Mouse (Mus musculus): Measurements from ENCODE around the gene Mnat1. TPM values are rescaled to one million over a fixed set of nuclear protein-coding genes. Genes with fewer than 3 reads are reported as not detected.

The Mnat1 gene
- polyA plus RNA-seq, 1 experiment, result 30.9 TPM

DNA sequence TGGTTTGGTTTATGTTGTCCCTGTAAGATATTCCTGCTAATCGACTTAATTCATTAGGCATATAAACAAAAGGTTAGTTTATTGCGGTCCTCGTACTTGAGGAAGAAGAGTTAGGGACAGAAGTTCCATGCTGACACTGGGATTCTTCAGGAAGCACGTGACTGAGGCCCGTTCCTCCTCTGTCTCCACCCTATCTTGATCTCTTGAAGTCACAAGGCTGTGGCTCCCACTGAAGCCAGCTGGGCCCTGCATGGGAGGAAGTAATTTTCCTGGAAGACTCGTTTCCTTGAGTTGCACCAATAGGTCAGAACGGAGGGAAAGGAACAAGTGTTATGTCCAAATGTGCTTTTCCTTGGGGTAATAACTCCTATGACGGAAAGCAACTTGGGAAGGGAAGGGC is 164.1 kb downstream of the Mnat1 start:
- Histone ChIP-seq H3K79me3 (ENCODE audit: low read depth) (peaks cover 54% of the 10 kb centered on the region), H3K27me3 (ENCODE audit: control insufficient read depth, insufficient read depth, insufficient read length) (no peaks in the 10 kb centered on the region), H3K79me2 (ENCODE audit: control insufficient read depth, insufficient read depth) (peaks cover 85% of the 10 kb centered on the region), H3K4me3 (ENCODE audit: insufficient read depth, poor library complexity, severe bottlenecking) (peak overlapping the region; percentile 94), H3K36me3 (ENCODE audit: control insufficient read depth, insufficient read depth) (peaks cover 39% of the 10 kb centered on the region), H3ac (ENCODE audit: control insufficient read depth, insufficient read length, low read depth) (peak overlapping the region; percentile 25)
- no peak for TF ChIP-seq FOSL1 (IDR thresholded peaks at IDR 0.05; ENCODE audit: insufficient read depth, low read length, poor library complexity, severe bottlenecking)
- TF ChIP-seq MAX (IDR thresholded peaks at IDR 0.05), result peak; percentile 52
- peak; percentile 91 for TF ChIP-seq USF1 (IDR thresholded peaks at IDR 0.05; ENCODE audit: low read depth)
- TF ChIP-seq MYOD1 (IDR thresholded peaks at IDR 0.05; ENCODE audit: control insufficient read depth, insufficient read length, low read depth), result no peak

DNA sequence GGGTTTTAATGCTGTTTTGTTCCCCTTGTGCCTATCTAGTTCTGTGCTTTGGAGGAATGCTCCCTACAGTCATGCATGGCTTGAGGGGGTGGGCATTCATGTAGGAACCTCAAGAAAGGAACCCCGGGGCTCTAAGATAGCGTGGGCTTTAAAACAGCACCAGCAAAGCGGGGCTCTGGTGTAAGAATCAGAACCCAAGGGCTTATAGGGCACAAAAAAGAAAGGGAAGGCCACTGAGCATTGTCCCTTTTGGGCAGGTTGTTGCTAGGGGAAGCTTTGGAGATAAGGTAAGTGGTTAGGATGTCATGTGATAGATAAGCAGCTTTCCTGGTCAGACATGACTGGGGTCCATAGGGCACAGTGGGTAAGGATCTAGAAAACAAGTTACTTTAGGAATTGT is 165.1 kb downstream of the Mnat1 start:
- Histone ChIP-seq H3K4me3 (ENCODE audit: insufficient read depth, poor library complexity, severe bottlenecking) (no peak overlapping the region), H3K36me3 (ENCODE audit: control insufficient read depth, insufficient read depth) (peaks cover 44% of the 10 kb centered on the region), H3K79me3 (ENCODE audit: low read depth) (peaks cover 52% of the 10 kb centered on the region), H3K79me2 (ENCODE audit: control insufficient read depth, insufficient read depth) (peaks cover 75% of the 10 kb centered on the region), H3ac (ENCODE audit: control insufficient read depth, insufficient read length, low read depth) (no peak overlapping the region), H3K27me3 (ENCODE audit: control insufficient read depth, insufficient read depth, insufficient read length) (no peaks in the 10 kb centered on the region)
- TF ChIP-seq MYOD1 (IDR thresholded peaks at IDR 0.05; ENCODE audit: control insufficient read depth, insufficient read length, low read depth) (no peak), FOSL1 (IDR thresholded peaks at IDR 0.05; ENCODE audit: insufficient read depth, low read length, poor library complexity, severe bottlenecking) (no peak), CEBPB (IDR thresholded peaks at IDR 0.05; ENCODE audit: low read depth) (no peak), MAX (IDR thresholded peaks at IDR 0.05) (no peak), MYOG (IDR thresholded peaks at IDR 0.05; ENCODE audit: control insufficient read depth, extremely low read depth, insufficient read length) (no peak), CTCF (IDR thresholded peaks at IDR 0.05; ENCODE audit: control insufficient read depth, insufficient read depth, insufficient read length) (no peak), USF1 (IDR thresholded peaks at IDR 0.05; ENCODE audit: low read depth) (no peak)

GRCm38 (mm10) chr12:73294884-73295283 is 171.4 kb downstream of the Mnat1 start:
- Histone ChIP-seq H3ac (ENCODE audit: control insufficient read depth, insufficient read length, low read depth) (no peak overlapping the region), H3K36me3 (ENCODE audit: control insufficient read depth, insufficient read depth) (peaks cover 53% of the 10 kb centered on the region), H3K79me3 (ENCODE audit: low read depth) (peaks cover 11% of the 10 kb centered on the region), H3K79me2 (ENCODE audit: control insufficient read depth, insufficient read depth) (peaks cover 55% of the 10 kb centered on the region), H3K4me3 (ENCODE audit: insufficient read depth, poor library complexity, severe bottlenecking) (no peak overlapping the region), H3K27me3 (ENCODE audit: control insufficient read depth, insufficient read depth, insufficient read length) (no peaks in the 10 kb centered on the region)
- no peak for TF ChIP-seq MYOG (IDR thresholded peaks at IDR 0.05; ENCODE audit: control insufficient read depth, extremely low read depth, insufficient read length)
- TF ChIP-seq CTCF (IDR thresholded peaks at IDR 0.05; ENCODE audit: control insufficient read depth, insufficient read depth, insufficient read length), result no peak

DNA sequence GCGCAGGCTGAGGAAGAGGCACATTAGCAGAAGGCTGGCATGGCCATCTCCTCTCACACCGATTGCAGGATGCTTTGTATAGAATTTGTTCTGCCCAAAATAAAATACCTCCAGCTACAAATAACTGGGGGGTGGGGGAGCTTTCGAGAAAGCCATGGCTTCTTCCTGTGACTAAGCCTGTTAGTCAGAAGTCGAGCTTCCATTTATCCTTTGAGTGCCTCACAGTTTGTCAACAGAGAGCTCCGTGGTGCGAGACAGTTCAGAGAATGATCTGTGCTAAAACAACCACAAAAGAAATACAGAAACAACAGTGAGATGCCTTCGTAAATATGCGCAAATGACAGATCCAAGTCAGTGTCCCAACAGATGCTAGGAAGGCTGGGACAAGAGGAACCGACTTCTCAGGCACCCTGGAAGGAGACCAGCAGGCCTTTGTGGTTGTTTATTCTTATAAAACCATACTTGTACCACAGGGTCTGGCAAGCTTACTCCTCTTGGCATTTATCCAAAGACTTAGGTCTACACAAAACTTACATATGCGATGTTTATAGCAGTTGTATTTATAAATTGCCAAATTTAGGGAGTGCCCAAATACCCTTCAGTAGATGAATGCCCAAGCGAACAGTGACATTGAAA is 172.1 kb downstream of the Mnat1 start:
- Histone ChIP-seq H3ac (ENCODE audit: control insufficient read depth, insufficient read length, low read depth) (no peak overlapping the region), H3K27me3 (ENCODE audit: control insufficient read depth, insufficient read depth, insufficient read length) (no peaks in the 10 kb centered on the region), H3K79me3 (ENCODE audit: low read depth) (peaks cover 11% of the 10 kb centered on the region)

DNA sequence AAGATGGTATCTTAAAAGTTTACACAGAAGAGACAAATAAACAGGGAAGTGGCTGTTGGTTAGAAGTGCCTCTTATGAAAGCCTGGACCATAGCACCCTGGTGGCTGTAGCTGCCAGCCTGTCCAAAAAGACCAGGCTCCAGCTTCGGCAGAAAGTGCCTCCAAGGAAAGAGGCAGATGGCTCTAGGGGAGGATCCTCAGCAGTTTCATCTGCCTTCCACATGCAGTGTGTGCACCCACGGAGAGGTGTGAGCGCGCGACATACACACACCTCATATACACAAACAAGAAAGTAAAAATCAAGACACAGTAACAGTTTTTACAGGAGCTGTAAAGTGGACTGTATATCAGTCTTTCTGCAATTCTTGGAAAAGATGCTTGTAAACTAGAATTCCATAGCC is 175.1 kb downstream of the Mnat1 start:
- Histone ChIP-seq H3K36me3 (ENCODE audit: control insufficient read depth, insufficient read depth) (peaks cover 38% of the 10 kb centered on the region), H3K79me3 (ENCODE audit: low read depth) (peaks cover 4% of the 10 kb centered on the region), H3K27me3 (ENCODE audit: control insufficient read depth, insufficient read depth, insufficient read length) (no peaks in the 10 kb centered on the region), H3ac (ENCODE audit: control insufficient read depth, insufficient read length, low read depth) (no peak overlapping the region), H3K79me2 (ENCODE audit: control insufficient read depth, insufficient read depth) (peaks cover 37% of the 10 kb centered on the region), H3K4me3 (ENCODE audit: insufficient read depth, poor library complexity, severe bottlenecking) (no peak overlapping the region)
- TF ChIP-seq CTCF (IDR thresholded peaks at IDR 0.05; ENCODE audit: control insufficient read depth, insufficient read depth, insufficient read length) (no peak), USF1 (IDR thresholded peaks at IDR 0.05; ENCODE audit: low read depth) (no peak), FOSL1 (IDR thresholded peaks at IDR 0.05; ENCODE audit: insufficient read depth, low read length, poor library complexity, severe bottlenecking) (no peak), CEBPB (IDR thresholded peaks at IDR 0.05; ENCODE audit: low read depth) (no peak), MYOG (IDR thresholded peaks at IDR 0.05; ENCODE audit: control insufficient read depth, extremely low read depth, insufficient read length) (no peak), MAX (IDR thresholded peaks at IDR 0.05) (no peak), MYOD1 (IDR thresholded peaks at IDR 0.05; ENCODE audit: control insufficient read depth, insufficient read length, low read depth) (no peak)

More for the DNA sequence above, 172.1 kb downstream of the Mnat1 start:
- no peak for TF ChIP-seq MAX (IDR thresholded peaks at IDR 0.05)
- peak; percentile 58 for TF ChIP-seq FOSL1 (IDR thresholded peaks at IDR 0.05; ENCODE audit: insufficient read depth, low read length, poor library complexity, severe bottlenecking)
- TF ChIP-seq CEBPB (IDR thresholded peaks at IDR 0.05; ENCODE audit: low read depth), result no peak
- peaks cover 53% of the 10 kb centered on the region for H3K36me3 ChIP-seq (ENCODE audit: control insufficient read depth, insufficient read depth)
- H3K79me2 ChIP-seq (ENCODE audit: control insufficient read depth, insufficient read depth), result peaks cover 53% of the 10 kb centered on the region
- no peak overlapping the region for H3K4me3 ChIP-seq (ENCODE audit: insufficient read depth, poor library complexity, severe bottlenecking)

DNA sequence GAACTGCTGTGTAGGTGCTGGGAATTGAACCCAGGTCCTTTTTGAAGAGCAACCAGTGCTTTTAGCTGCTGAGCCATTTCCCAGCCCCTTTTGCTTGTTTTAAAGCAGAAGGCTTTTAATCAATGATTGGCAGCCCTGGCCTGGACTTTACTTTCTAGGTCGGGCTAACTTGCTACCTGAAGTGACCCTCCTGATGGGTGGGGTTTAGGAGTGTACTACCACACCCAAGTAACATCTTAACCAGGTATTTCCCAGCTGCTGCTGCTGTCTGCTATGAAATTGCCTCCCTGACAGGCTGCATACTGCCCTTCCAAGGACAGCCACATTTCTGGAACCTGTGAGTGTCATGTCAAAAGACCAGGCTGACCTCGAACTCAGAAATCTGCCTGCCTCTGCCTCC is 177.0 kb downstream of the Mnat1 start:
- Histone ChIP-seq H3K79me2 (ENCODE audit: control insufficient read depth, insufficient read depth) (peaks cover 27% of the 10 kb centered on the region), H3K36me3 (ENCODE audit: control insufficient read depth, insufficient read depth) (peaks cover 32% of the 10 kb centered on the region), H3ac (ENCODE audit: control insufficient read depth, insufficient read length, low read depth) (no peak overlapping the region), H3K27me3 (ENCODE audit: control insufficient read depth, insufficient read depth, insufficient read length) (no peaks in the 10 kb centered on the region), H3K79me3 (ENCODE audit: low read depth) (peaks cover 7% of the 10 kb centered on the region), H3K4me3 (ENCODE audit: insufficient read depth, poor library complexity, severe bottlenecking) (no peak overlapping the region)
- TF ChIP-seq MAX (IDR thresholded peaks at IDR 0.05), result no peak
- TF ChIP-seq MYOD1 (IDR thresholded peaks at IDR 0.05; ENCODE audit: control insufficient read depth, insufficient read length, low read depth), result no peak
- TF ChIP-seq CEBPB (IDR thresholded peaks at IDR 0.05; ENCODE audit: low read depth), result no peak
- no peak for TF ChIP-seq MYOG (IDR thresholded peaks at IDR 0.05; ENCODE audit: control insufficient read depth, extremely low read depth, insufficient read length)
- no peak for TF ChIP-seq USF1 (IDR thresholded peaks at IDR 0.05; ENCODE audit: low read depth)
- TF ChIP-seq CTCF (IDR thresholded peaks at IDR 0.05; ENCODE audit: control insufficient read depth, insufficient read depth, insufficient read length), result no peak
- no peak for TF ChIP-seq FOSL1 (IDR thresholded peaks at IDR 0.05; ENCODE audit: insufficient read depth, low read length, poor library complexity, severe bottlenecking)

Data from C2C12 (cell line).